Mouse (Mus musculus): ENCODE data around the gene Atp6v0a1. TPM values are rescaled to one million over a fixed set of nuclear protein-coding genes. Genes with fewer than 3 reads are reported as not detected.

Atp6v0a1 gene
- total and polyA plus RNA-seq, 2 experiments = 21.5 to 37.7 TPM

- TF ChIP-seq CTCF (IDR thresholded peaks at IDR 0.05; ENCODE audit: low read depth, low read length) (no peak), POLR2A (IDR thresholded peaks at IDR 0.05; ENCODE audit: extremely low read depth, insufficient read depth, low read length) (no peak)
- no peak overlapping the region for H3K27ac ChIP-seq (replicated peaks; ENCODE audit: insufficient read depth, low read depth, low read length)
- H3K9ac ChIP-seq (ENCODE audit: low read depth, low read length) = no peak overlapping the region
- H3K36me3 ChIP-seq (ENCODE audit: control insufficient read depth, insufficient read depth, low read length) = no peaks in the 10 kb centered on the region
- DNase-seq (ENCODE audit: extremely low read depth, low read depth, low spot score) = no peak
- no peaks in the 10 kb centered on the region for H3K27me3 ChIP-seq (ENCODE audit: control insufficient read depth, insufficient read depth, low read length)
- no peaks in the 10 kb centered on the region for H3K79me2 ChIP-seq (ENCODE audit: control insufficient read depth, insufficient read depth, low read length)
- 86% methylated on average over 14 of the region's 14 CpGs for WGBS
- peaks cover 3% of the 10 kb centered on the region; the same call in 1 of the 2 replicates for H3K4me1 ChIP-seq (ENCODE audit: control insufficient read depth, insufficient read depth, low read length)
- H3K4me3 ChIP-seq (ENCODE audit: insufficient read depth, low read depth, low read length) = no peak overlapping the region
Observed at GRCm38 (mm10) chr11:101071810-101072428, 62.7 kb downstream of the Atp6v0a1 start.

DNA sequence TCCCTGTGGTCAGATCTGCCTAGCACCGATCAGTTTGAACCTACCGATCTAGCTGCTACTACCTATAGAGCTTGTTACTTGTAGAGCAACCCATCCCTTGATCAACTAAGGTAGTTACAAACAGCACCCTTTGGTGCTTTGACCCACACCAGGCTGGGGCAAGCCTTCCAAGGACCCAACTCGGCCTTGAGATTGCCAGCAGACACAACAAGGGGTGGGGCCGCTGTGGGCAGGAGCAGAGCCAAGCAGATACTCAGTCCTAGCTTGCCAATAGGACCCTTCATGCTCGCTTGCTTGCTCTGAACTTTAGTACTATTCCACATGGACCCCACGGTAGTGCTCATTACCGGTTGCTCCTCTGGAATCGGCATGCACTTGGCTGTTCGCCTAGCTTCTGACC, 68.9 kb downstream of the Atp6v0a1 start, which contains the start of gene Hsd17b1:
Gene Hsd17b1 (plus strand): TSS at position 291 of the 400 bp plus-strand sequence.
- 82% methylated on average over 9 of the region's 9 CpGs for WGBS
- H3K36me3 ChIP-seq (ENCODE audit: control insufficient read depth, insufficient read depth, low read length) = no peaks in the 10 kb centered on the region
- no peaks in the 10 kb centered on the region for H3K79me2 ChIP-seq (ENCODE audit: control insufficient read depth, insufficient read depth, low read length)
- TF ChIP-seq POLR2A (IDR thresholded peaks at IDR 0.05; ENCODE audit: extremely low read depth, insufficient read depth, low read length) = no peak
- no peak for TF ChIP-seq CTCF (IDR thresholded peaks at IDR 0.05; ENCODE audit: low read depth, low read length)
- DNase-seq (ENCODE audit: extremely low read depth, low read depth, low spot score) = no peak
- H3K4me3 ChIP-seq (ENCODE audit: insufficient read depth, low read depth, low read length) = no peak within 1 kb of the TSS
- no peak within 1 kb of the TSS for H3K9ac ChIP-seq (ENCODE audit: low read depth, low read length)
- peaks cover 9% of the 10 kb centered on the region for H3K4me1 ChIP-seq (ENCODE audit: control insufficient read depth, insufficient read depth, low read length)
- no peaks in the 10 kb centered on the region for H3K27me3 ChIP-seq (ENCODE audit: control insufficient read depth, insufficient read depth, low read length)
- H3K27ac ChIP-seq (replicated peaks; ENCODE audit: insufficient read depth, low read depth, low read length) = no peak within 1 kb of the TSS

DNA sequence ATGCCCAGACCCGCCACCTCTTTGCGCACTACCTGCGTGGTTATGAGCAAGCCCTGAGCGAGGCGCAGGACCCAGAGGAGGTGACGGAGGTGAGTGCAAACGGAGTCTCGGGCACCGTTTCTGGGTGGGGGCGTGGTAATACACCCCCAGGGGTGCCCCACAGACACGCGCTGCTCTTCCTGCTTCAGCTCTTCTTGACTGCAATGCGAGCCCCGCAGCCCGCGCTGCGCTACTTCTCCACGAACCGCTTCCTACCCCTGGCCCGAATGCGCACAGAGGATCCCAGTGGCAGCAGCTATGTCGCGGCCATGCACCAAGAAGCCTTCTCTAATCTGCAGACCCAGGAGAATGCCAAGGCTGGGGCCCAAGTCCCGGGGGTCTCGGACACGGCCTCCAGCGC, 70.5 kb downstream of the Atp6v0a1 start:
- 40% methylated on average over 27 of the region's 27 CpGs for WGBS
- Histone ChIP-seq H3K4me3 (ENCODE audit: insufficient read depth, low read depth, low read length) (no peak overlapping the region), H3K9ac (ENCODE audit: low read depth, low read length) (no peak overlapping the region), H3K4me1 (ENCODE audit: control insufficient read depth, insufficient read depth, low read length) (peaks cover 14% of the 10 kb centered on the region), H3K27ac (replicated peaks; ENCODE audit: insufficient read depth, low read depth, low read length) (no peak overlapping the region), H3K79me2 (ENCODE audit: control insufficient read depth, insufficient read depth, low read length) (peaks cover 6% of the 10 kb centered on the region; the same call in 1 of the 2 replicates), H3K36me3 (ENCODE audit: control insufficient read depth, insufficient read depth, low read length) (no peaks in the 10 kb centered on the region), H3K27me3 (ENCODE audit: control insufficient read depth, insufficient read depth, low read length) (no peaks in the 10 kb centered on the region)
- TF ChIP-seq CTCF (IDR thresholded peaks at IDR 0.05; ENCODE audit: low read depth, low read length) = no peak
- no peak for TF ChIP-seq POLR2A (IDR thresholded peaks at IDR 0.05; ENCODE audit: extremely low read depth, insufficient read depth, low read length)
- DNase-seq (ENCODE audit: extremely low read depth, low read depth, low spot score) = no peak

- no peak overlapping the region for H3K4me3 ChIP-seq (ENCODE audit: insufficient read depth, low read depth, low read length)
- no peaks in the 10 kb centered on the region for H3K36me3 ChIP-seq (ENCODE audit: control insufficient read depth, insufficient read depth, low read length)
- DNase-seq (ENCODE audit: extremely low read depth, low read depth, low spot score) = peak; percentile 26
- H3K4me1 ChIP-seq (ENCODE audit: control insufficient read depth, insufficient read depth, low read length) = peaks cover 14% of the 10 kb centered on the region
- H3K79me2 ChIP-seq (ENCODE audit: control insufficient read depth, insufficient read depth, low read length) = peaks cover 6% of the 10 kb centered on the region; the same call in 1 of the 2 replicates
- H3K9ac ChIP-seq (ENCODE audit: low read depth, low read length) = no peak overlapping the region
- no peak for TF ChIP-seq POLR2A (IDR thresholded peaks at IDR 0.05; ENCODE audit: extremely low read depth, insufficient read depth, low read length)
- TF ChIP-seq CTCF (IDR thresholded peaks at IDR 0.05; ENCODE audit: low read depth, low read length) = no peak
- H3K27me3 ChIP-seq (ENCODE audit: control insufficient read depth, insufficient read depth, low read length) = no peaks in the 10 kb centered on the region
- H3K27ac ChIP-seq (replicated peaks; ENCODE audit: insufficient read depth, low read depth, low read length) = no peak overlapping the region
- WGBS = 79% methylated on average over 5 of the region's 5 CpGs
Observed at GRCm38 (mm10) chr11:101080421-101080820, 71.2 kb downstream of the Atp6v0a1 start.

DNA sequence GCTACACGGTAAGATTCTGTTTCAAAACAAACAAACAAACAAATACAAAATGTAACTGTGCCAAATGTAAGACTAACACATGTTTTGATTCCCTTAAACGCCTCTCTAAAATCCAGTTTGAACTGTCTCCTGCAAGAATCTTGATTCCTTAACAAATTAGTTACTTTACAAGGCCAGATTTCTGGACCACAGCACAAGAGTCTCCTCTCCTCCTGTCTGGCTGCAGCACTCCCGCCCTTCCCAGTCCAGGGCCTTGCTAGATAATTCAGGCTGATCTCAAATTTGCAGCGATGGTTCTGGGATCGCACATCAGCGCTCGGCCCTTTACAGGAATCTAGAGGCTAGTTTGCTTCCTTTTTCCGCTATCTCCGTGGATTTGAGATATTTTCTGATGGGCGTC, 72.4 kb downstream of the Atp6v0a1 start:
- TF ChIP-seq POLR2A (IDR thresholded peaks at IDR 0.05; ENCODE audit: extremely low read depth, insufficient read depth, low read length) (no peak), CTCF (IDR thresholded peaks at IDR 0.05; ENCODE audit: low read depth, low read length) (no peak)

More for the DNA sequence above, 72.4 kb downstream of the Atp6v0a1 start:
- peak overlapping the region; percentile 67 for H3K9ac ChIP-seq (ENCODE audit: low read depth, low read length)
- no peak for DNase-seq (ENCODE audit: extremely low read depth, low read depth, low spot score)
- 7% methylated on average over 10 of the region's 10 CpGs for WGBS
- H3K4me1 ChIP-seq (ENCODE audit: control insufficient read depth, insufficient read depth, low read length) = peaks cover 19% of the 10 kb centered on the region
- 0 out of 2 replicates have a peak overlapping the region, but pooled peaks have one; percentile 43 for H3K4me3 ChIP-seq (ENCODE audit: insufficient read depth, low read depth, low read length)
- H3K36me3 ChIP-seq (ENCODE audit: control insufficient read depth, insufficient read depth, low read length) = no peaks in the 10 kb centered on the region
- H3K79me2 ChIP-seq (ENCODE audit: control insufficient read depth, insufficient read depth, low read length) = peaks cover 6% of the 10 kb centered on the region; the same call in 1 of the 2 replicates
- H3K27ac ChIP-seq (replicated peaks; ENCODE audit: insufficient read depth, low read depth, low read length) = peak overlapping the region; percentile 79
- no peaks in the 10 kb centered on the region for H3K27me3 ChIP-seq (ENCODE audit: control insufficient read depth, insufficient read depth, low read length)

Measured in liver, adult 2 months (tissue).